Mouse (Mus musculus) heart, postnatal 0 days (tissue): ENCODE data around the gene Dnajb14. TPM values are rescaled to one million over a fixed set of nuclear protein-coding genes. Genes with fewer than 3 reads are reported as not detected.

ENCODE experiments used
- ATAC-seq: fragments of 200-750 bp; cut with Nextera tagmentation; 2 replicates; pipeline ENCODE4 v1.8.0; 2017; ENCODE audit warnings: low read depth, moderate number of reproducible peaks, moderate library complexity; ENCODE audit not compliant: insufficient read depth
- DNase-seq: peaks from one replicate; pipeline ENCODE4 v3.0.0-alpha.2; 2016; ENCODE audit warnings: low spot score
- H3K27ac ChIP-seq: fragments of 300-500 bp; sonication (generic); 2 replicates; pipeline ENCODE4 v1.5.1; 2014; ENCODE audit warnings: low read depth, mild to moderate bottlenecking
- H3K27me3 ChIP-seq: fragments of 300-500 bp; sonication (generic); 2 replicates; pipeline ENCODE4 v1.6.1; 2014; ENCODE audit warnings: low read length, mixed read lengths; ENCODE audit not compliant: control insufficient read depth, insufficient read depth
- H3K36me3 ChIP-seq: fragments of 300-500 bp; sonication (generic); replicated peaks from 2 replicates; pipeline ENCODE4 v1.6.1; 2014; ENCODE audit warnings: low read length, mixed read lengths; ENCODE audit not compliant: control insufficient read depth, insufficient read depth
- H3K4me1 ChIP-seq: fragments of 300-500 bp; sonication (generic); 2 replicates; pipeline ENCODE4 v1.6.1; 2014; ENCODE audit warnings: antibody characterized with exemption; ENCODE audit not compliant: control insufficient read depth, insufficient read depth
- H3K4me2 ChIP-seq: fragments of 300-500 bp; sonication (generic); 2 replicates; pipeline ENCODE4 v1.6.1; 2014; ENCODE audit warnings: low read depth, mild to moderate bottlenecking, low read length, moderate library complexity
- H3K4me3 ChIP-seq: fragments of 300-500 bp; sonication (generic); 2 replicates; pipeline ENCODE4 v1.5.1; 2014; ENCODE audit warnings: low read depth, low read length
- H3K9ac ChIP-seq: fragments of 300-500 bp; sonication (generic); replicated peaks from 2 replicates; pipeline ENCODE4 v1.6.1; 2014; ENCODE audit warnings: low read depth, low read length, mixed read lengths
- H3K9me3 ChIP-seq: fragments of 300-500 bp; sonication (generic); replicated peaks from 2 replicates; pipeline ENCODE4 v1.6.1; 2016; ENCODE audit warnings: low read length; ENCODE audit not compliant: control insufficient read depth
- CTCF ChIP-seq: IDR thresholded peaks from 2 replicates; pipeline ENCODE4 v1.5.1; 2016; ENCODE audit warnings: antibody characterized with exemption, control low read depth, low read depth
- EP300 ChIP-seq: IDR thresholded peaks from 2 replicates; pipeline ENCODE4 v1.6.1; 2016; ENCODE audit warnings: antibody characterized with exemption, low read depth
- WGBS: fragments of 180-500 bp; shearing (Covaris S2); extraction: QIAGEN DNeasy Blood & Tissue Kit; methylation state at CpG from one replicate; pipeline ENCODE4 v1.1.7; 2014; 5-methylcytosine and 5-hydroxymethylcytosine counted together
- polyA plus RNA-seq: library from polyadenylated mRNA; unstranded; fragments of >200 nt; fragmentation: Nextera tagmentation; extraction: Ambion mirVana; gene quantifications from 2 replicates; pipeline ENCODE4 v1.2.1, GENCODE M21; 2015
- total RNA-seq: library from RNA; depleted of rRNA; stranded (reverse); fragments of >200 nt; gene quantifications from 2 replicates; pipeline ENCODE4 v1.2.3, GENCODE M21; 2014; ENCODE audit warnings: low replicate concordance

The Dnajb14 gene
- total and polyA plus RNA-seq, 2 experiments from 2014 or later = 5.1 to 8.6 TPM

GRCm38 (mm10) chr3:137887961-137888360 lies 20.5 kb downstream of the Dnajb14 start:
- Histone ChIP-seq H3K4me2 (no peak overlapping the region), H3K4me1 (no peaks in the 10 kb centered on the region), H3K36me3 (peaks cover 28% of the 10 kb centered on the region), H3K9me3 (no peaks in the 10 kb centered on the region), H3K27ac (no peak overlapping the region), H3K4me3 (no peak overlapping the region), H3K9ac (no peak overlapping the region), H3K27me3 (no peaks in the 10 kb centered on the region)
- no peak for DNase-seq
- TF ChIP-seq CTCF (no peak), EP300 (no peak)
- WGBS = 86% methylated on average over 7 of the region's 7 CpGs
- ATAC-seq = no peak

DNA sequence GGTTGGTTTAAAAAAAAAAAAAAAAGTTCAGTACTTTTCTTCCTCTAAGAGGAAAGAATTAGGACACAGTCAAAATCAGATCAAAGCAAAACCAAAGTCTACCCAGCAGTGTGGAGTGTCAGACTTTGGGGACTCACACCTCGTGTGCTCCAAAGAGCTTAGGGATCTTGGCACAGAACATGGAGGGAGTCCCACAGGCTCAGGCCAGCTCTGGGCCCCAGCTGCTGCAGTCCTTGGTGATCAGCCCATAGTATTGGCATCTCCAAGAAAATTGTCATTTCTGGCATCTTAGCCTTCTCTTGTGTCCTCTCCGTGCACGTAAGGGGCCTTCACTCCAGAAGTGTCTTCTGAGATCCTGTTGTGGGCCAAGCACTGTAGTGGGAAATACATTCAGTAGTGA lies 23.6 kb downstream of the Dnajb14 start:
- Histone ChIP-seq H3K9ac (no peak overlapping the region), H3K9me3 (no peaks in the 10 kb centered on the region), H3K27me3 (no peaks in the 10 kb centered on the region), H3K4me3 (no peak overlapping the region), H3K27ac (no peak overlapping the region), H3K4me2 (no peak overlapping the region), H3K4me1 (no peaks in the 10 kb centered on the region), H3K36me3 (peaks cover 36% of the 10 kb centered on the region)
- ATAC-seq = no peak
- 79% methylated on average over 3 of the region's 3 CpGs for WGBS
- TF ChIP-seq CTCF (no peak), EP300 (no peak)
- no peak for DNase-seq

DNA sequence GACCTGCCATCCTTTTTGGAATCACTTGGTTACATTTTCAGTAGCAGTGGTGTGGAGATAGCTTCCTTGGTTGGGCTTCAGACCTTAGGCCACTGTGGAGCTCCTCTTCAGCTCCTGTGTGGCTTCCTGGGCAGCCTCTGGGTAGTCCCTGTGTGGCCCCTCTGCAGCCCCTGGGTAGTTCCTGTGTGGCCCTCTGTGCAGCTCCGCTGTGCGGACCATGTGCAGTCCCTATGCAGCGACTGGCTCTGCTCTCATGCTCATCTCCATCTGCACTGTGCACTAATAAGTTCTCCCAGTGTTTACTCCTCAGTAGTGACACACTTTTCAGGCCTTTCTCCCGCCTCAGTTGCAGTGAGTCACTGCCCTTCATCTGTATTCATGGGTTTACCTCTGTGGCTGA lies 24.6 kb downstream of the Dnajb14 start:
- no peak overlapping the region for H3K4me2 ChIP-seq
- H3K36me3 ChIP-seq = peaks cover 36% of the 10 kb centered on the region
- no peaks in the 10 kb centered on the region for H3K9me3 ChIP-seq
- 90% methylated on average over 4 of the region's 4 CpGs for WGBS
- H3K27me3 ChIP-seq = no peaks in the 10 kb centered on the region
- no peak overlapping the region for H3K27ac ChIP-seq
- H3K9ac ChIP-seq = no peak overlapping the region
- H3K4me1 ChIP-seq = no peaks in the 10 kb centered on the region
- no peak overlapping the region for H3K4me3 ChIP-seq
- no peak for TF ChIP-seq CTCF
- TF ChIP-seq EP300 = no peak
- DNase-seq (no peak), ATAC-seq (no peak)

GRCm38 (mm10) chr3:137893789-137894188 lies 26.3 kb downstream of the Dnajb14 start:
- 85% methylated on average over 4 of the region's 4 CpGs for WGBS
- Histone ChIP-seq H3K4me2 (no peak overlapping the region), H3K36me3 (peaks cover 46% of the 10 kb centered on the region), H3K9ac (no peak overlapping the region), H3K9me3 (no peaks in the 10 kb centered on the region), H3K27ac (no peak overlapping the region), H3K27me3 (no peaks in the 10 kb centered on the region), H3K4me1 (no peaks in the 10 kb centered on the region), H3K4me3 (no peak overlapping the region)
- TF ChIP-seq EP300 (no peak), CTCF (no peak)
- no peak for DNase-seq
- no peak for ATAC-seq

GRCm38 (mm10) chr3:137895196-137895595 lies 27.7 kb downstream of the Dnajb14 start:
- WGBS = 89% methylated on average over 3 of the region's 3 CpGs
- no peak for DNase-seq

DNA sequence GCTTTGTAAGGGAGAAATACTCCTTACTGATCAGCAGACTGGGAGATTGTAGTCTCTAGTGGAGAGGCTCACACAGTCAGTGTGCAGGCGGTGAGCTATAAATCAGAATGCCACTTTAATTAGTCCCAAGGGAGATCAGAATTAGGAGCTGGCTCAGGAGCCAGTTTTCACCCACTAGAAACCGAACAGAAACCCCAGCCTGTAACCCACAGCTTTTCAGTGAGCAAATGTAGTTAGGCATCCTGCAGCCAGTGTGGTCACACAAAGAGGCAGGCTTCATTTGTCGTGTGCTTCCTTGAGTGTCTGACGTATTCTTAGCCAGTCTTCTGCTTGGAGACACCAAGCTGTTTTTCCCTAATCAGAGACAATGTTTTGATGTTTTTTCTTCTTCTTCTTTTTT lies 28.9 kb downstream of the Dnajb14 start:
- Histone ChIP-seq H3K4me1 (no peaks in the 10 kb centered on the region), H3K4me3 (no peak overlapping the region), H3K27ac (no peak overlapping the region), H3K4me2 (no peak overlapping the region), H3K27me3 (no peaks in the 10 kb centered on the region), H3K9ac (no peak overlapping the region), H3K9me3 (no peaks in the 10 kb centered on the region), H3K36me3 (peaks cover 39% of the 10 kb centered on the region)
- ATAC-seq (no peak), DNase-seq (no peak)
- 85% methylated on average over 4 of the region's 4 CpGs for WGBS
- TF ChIP-seq EP300 (no peak), CTCF (no peak)

More at GRCm38 (mm10) chr3:137895196-137895595, 27.7 kb downstream of the Dnajb14 start:
- no peaks in the 10 kb centered on the region for H3K9me3 ChIP-seq
- no peak overlapping the region for H3K4me2 ChIP-seq
- TF ChIP-seq CTCF = peak; percentile 10; the same call in 1 of the 2 replicates
- TF ChIP-seq EP300 = no peak
- no peaks in the 10 kb centered on the region for H3K27me3 ChIP-seq
- no peak overlapping the region for H3K27ac ChIP-seq
- no peaks in the 10 kb centered on the region for H3K4me1 ChIP-seq
- H3K9ac ChIP-seq = no peak overlapping the region
- peaks cover 39% of the 10 kb centered on the region for H3K36me3 ChIP-seq
- no peak overlapping the region for H3K4me3 ChIP-seq
- no peak for ATAC-seq
